Mouse (Mus musculus): ENCODE results near the gene Tex2.
"Not testable (repeated sequence)": the region's sequence is repeated elsewhere in the genome, so short reads cannot be mapped to it uniquely, and the experiment has no call there.

Gene Tex2

DNA sequence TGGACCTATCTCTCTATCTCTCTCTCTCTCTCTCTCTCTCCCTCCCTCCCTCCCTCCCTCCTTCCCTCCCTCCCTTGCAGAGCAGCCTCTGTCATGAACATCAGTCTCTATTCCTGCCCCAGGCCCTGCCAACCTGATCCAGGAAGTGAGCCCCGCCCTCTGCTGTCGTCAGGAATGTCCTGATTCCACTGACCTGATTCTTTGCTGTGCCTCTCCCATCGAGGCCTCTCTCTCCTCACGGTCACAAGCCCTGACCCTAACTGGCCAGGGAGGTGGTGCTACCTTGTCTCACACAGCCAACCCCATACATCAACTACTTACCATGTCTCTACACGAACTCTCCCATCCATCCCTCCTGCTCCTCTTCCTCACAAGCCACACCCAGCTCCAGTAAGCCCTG is 33.3 kb downstream of the Tex2 start:
- no peak for DNase-seq (ENCODE audit: low read depth, low spot score)

DNA sequence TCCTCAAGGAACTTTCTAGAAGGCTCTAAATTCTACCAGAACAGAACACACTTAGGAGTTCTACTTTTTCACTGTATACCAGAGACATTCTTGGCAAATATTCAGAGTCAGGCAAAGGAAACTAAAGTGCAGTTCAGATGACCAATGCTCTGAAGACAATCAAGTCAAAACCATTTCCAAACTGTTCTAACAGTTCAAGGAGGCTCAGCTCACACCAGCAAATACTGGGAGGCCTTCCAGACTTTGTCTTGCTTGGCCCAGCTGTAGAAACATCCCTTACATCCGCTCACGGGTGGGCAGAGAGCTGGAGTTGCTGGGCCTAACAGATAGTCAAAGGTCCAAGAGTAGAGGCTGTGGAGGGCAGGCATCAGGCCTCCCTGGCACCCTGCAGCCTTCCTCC is 34.1 kb downstream of the Tex2 start:
- no peak for DNase-seq (ENCODE audit: low read depth, low spot score)

DNA sequence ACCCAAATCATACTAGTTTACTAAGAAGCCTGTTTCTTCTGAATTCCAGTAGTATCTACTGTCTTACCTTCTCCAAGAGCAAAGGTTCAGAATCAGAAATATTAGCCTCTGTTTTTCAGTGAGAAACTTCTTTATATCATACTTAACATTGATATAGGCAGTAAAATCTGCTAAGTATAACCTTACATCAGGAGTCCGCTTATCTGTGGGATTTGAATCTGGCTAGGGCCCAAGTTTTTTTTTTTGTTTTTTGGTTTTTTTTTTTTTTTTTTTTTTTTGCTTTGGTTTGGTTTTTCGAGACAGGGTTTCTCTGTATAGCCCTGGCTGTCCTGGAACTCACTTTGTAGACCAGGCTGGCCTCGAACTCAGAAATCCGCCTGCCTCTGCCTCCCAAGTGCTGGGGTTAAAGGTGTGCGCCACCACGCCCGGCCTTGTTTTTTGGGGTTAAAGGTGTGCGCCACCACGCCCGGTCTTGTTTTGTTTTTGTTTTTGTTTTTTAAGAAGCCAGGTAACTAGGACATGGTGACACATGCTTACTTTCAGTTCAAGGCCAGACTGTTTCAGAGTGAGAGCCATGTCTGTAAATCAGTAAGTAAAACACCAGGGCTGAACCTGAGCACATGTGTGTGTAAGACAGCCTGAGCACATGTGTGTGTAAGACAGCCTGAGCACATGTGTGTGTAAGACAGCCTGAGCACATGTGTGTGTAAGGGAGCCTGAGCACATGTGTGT is 35.4 kb downstream of the Tex2 start:
- not testable (repeated sequence) for DNase-seq (ENCODE audit: low read depth, low spot score)

DNA sequence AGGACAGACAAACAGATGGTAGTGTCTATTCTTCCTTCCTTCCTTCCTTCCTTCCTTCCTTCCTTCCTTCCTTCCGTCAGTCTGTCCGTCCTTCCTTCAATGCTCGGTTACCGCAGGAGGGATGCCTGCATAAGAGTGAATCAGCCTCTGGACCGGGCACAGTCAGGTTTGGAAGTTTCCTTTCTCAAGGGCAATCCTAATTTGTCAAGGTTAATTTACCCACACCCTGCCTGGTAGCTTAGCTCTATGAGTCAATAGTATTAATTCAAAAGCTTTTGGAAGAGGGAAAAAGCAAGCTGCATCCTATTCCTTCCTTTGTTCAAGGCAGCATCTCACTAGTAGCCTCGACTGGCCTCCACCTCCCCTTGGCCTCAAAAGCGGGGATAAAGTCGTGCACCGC is 38.8 kb downstream of the Tex2 start:
- no peak for DNase-seq (ENCODE audit: low read depth, low spot score)

DNA sequence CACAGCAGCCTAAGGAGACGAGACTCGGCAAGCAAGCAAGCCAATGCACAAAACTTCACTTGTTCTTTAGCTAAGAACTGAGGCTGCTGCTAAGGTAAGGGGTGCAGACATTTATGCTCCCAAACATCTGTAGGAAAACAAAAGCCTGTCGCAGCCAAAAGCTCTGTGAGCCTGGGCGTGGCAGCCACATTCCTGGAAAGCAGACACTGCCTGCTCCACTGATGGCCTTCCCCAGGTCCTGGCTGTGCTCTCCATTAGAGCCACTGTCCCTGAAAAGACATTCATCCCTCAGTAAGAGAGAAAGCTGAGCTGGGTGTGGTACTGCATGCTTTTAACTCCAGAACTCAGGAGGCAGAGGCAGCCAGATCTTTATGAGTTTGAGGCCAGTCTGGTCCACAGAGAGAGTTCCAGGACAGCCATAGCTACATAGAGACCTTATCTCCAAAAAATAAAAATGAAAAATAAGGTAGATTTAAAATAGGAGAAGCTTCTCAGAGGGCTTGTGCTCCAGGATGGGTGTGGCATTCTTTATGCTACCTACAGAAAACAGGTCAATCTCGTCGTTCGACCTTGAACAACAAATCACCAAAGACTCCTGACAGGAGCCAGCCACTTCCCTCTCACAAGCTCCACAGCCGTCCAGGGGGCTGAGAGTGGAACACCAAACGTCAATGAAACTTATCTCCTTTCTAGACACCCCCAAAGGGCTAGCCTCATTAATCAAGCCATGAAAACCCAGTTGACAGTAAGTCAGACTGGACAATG is 39.6 kb downstream of the Tex2 start:
- no peak for DNase-seq (ENCODE audit: low read depth, low spot score)

DNA sequence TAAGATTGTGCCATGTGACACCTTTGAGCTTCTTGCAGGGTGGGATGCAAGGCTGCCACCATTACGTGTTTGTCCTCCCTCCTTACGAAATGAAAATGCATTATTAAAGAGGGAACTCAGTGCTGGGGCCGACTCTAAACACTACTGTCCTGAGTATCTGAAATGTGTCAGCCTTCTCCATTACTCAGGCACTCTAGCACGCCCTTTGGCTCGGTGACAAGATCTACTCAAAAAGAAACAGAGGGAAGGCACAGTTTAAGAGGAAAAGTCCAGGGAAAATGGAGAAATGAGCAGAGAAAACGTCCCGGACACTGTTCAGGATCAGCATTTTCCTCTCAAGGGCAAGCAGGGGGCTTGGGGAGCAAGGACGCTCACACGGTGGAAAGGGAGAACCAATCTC is 40.3 kb downstream of the Tex2 start:
- DNase-seq (ENCODE audit: low read depth, low spot score), result no peak

DNA sequence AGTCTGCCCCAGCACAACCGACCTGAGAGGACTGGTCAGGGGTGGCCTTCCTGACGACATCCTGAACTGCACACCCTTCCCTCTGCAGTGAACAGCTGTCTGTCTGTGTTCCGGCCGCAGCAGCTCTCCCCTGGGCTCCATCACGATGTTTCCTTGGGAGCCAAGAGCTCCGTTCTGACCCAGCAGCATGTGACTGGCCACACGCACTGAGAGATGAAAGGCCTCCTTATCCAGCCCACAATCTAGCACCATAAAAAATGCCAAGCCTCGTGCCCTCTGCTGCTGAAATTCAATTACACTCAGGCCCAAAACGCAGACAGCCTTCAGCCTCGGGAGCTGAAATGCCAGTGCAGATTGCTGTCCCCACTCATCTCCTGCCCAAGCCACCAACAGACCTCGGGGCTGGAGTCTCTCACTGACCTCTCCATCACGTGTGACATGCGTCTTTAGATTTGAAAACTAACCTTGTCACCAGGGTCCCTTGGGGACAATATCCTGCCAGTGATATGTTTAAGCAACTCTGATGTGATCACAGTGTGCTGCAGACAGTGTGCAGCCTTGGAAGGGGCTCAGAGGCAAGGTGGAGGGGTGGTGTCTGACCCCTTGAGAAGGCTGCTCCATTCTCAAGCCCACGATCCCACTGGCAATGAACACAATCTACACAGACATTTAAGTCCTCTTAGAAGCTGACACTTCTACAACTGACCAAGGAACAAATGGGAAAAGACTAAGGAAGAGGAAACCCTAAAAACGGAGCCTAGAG is 41.0 kb downstream of the Tex2 start:
- peak; percentile 70 for DNase-seq (ENCODE audit: low read depth, low spot score)

DNA sequence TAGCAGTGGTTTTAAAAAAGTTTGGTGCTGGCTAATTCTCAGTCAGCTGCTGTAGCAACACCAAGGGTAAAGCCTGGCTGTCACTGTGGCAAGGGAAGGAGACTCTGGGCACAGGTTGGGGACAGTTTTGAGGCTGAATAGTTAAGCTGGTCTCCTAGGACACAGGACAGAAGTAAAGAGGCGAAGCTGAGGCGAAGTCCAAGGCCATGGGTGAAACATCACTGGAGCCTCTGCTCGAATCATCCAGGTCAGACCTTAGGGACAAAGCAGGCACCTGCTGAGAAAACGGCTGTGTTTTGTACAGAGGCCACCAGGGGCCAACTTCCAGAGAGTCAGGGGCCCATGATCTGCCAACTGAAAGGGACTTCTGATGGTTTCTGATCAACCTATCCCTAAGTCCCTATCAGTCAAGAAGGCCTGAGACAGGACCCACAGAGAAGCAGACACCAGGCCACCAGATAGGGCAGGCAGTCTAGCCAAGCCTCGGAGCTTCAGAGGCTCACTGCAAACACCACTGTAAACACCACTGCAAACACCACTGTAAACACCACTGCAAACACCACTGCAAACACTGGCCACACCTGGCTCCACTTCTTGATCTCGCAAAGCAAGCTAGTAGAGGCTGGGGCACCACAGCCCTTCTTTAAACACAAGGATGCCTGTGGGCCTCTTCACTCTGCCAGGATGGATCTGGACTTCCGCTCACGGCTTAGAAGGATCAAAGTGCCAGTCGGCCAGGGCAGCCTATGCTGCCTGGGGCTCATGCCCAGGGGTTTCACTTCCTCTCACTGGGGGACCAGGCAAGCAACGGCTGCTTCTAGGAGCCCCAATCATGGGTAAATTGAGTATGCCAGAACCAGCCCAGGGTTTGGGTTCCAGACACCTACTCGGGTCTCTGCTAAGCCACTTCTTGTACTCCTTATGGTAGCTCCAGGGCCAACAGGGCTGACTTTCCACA is 41.9 kb downstream of the Tex2 start:
- DNase-seq (ENCODE audit: low read depth, low spot score), result no peak

DNA sequence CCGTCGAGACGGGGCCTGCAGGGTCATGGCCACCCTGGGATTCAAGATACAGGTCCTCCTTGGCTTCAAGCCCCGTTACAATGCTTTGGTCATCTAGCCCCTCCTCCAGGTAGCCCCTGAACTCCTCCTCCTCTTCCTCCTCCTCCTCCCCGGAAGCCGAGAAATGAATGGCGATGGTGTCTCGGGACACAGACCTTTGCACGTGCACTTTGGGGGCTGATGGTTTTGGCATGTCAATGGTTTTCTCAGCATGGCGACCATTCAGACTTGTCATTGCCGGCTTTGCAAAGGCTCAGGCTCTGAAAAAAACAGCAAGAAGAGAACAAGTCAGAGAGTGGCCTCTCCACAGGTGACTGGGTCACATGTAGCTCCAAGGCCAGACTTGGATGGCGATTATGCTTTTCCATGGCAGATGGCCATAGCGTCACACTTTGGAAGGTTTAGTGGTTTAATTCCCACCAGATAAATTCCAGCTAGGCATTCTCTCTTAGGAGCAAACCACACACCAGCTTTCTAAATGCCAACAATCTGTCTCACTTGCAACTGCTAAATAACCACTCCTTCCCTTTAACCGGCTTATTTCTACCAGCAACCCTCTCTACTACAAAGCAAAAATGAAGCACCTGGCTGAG is 44.8 kb downstream of the Tex2 start:
- no peak for DNase-seq (ENCODE audit: low read depth, low spot score)

DNA sequence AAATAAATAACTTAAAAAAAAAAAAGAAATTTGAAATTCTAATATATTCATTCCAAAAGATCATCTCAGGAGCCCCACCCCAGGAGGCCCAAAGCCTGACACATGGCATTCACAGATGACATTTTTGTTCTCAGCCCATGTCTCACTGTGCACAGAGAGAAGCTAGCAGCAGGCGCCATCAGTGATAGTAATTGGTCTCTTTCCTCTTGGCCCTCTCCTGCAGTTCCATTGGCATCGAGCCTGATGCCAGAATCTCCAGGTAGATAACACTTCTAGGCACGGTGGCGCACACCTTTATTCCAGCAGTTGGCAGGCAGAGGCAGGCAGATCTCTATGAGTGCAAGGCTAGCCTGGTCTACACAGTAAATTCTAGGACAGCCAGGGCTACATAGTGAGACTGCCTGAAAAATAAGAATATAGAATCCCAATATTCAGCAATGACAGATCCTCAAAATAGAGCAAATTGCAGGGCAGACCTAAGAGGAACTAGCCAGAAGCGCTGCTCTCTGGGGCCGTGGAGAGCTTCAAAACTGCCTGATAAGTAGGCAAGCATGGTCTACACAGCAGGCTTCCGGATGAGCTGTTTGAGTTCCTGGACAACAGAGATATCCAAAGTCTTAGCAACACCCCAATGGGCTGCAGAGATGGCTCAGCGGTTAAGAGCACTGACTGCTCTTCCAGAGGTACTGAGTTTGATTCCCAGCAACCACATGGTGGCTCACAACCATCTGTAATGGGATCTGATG is 47.0 kb downstream of the Tex2 start:
- no peak for DNase-seq (ENCODE audit: low read depth, low spot score)

DNA sequence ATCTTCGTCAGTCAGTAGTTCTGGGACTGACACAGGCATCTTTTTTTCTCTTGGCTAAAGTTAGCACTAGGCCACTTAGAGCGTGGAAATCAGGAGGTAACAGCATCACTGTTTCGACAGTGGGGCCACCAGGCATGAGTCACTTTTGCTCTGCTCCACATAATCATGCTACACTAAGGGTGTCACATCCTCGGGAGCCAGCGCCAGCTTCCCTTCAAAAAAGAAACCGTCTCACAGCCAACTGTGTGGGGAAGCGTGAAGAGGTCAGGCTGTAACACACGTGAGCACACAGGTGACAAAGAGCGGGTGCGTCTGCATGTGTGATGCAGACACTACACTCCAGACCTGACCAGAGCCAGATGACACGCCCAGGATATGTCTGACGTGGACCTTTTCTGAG is 49.0 kb downstream of the Tex2 start:
- peak; percentile 88 for DNase-seq (ENCODE audit: low read depth, low spot score)

DNA sequence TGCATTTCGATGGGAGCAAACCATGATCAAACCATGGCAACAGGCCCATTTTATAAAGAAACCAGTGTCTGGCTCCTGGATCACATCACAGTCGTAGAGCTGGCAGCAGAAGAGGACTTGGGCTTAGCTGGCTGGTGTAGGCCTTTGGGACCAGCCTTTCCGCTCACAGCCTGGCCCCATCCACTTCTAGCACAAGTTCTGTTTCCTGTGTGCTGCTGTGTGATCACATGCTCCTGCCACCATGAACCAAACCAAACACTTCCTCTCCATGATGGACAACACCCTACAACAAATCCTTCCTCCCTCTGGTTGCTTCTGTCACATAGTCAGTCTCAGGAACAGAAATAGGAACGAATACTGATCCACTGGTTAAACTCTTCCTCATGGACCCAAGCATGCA is 50.5 kb downstream of the Tex2 start:
- no peak for DNase-seq (ENCODE audit: low read depth, low spot score)

DNA sequence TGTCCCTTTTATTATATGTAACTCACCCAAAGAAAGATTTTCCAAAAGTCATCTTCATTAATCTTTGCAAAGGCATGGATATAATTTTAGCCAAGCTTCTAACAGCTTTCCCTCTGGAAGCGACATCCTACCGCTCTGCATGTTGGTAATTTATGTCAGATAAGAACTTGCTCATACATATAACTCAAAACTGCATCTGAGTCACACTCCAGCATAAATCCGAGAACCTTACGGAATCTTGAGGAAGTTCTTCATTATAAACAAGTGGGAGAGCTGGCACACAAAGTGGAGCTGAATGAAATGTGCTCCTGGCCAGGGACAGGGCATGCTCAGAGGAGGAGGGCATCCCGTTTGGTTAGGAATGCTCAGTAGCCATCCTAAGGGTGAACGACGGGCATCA is 53.5 kb downstream of the Tex2 start:
- peak; percentile 67 for DNase-seq (ENCODE audit: low read depth, low spot score)

DNA sequence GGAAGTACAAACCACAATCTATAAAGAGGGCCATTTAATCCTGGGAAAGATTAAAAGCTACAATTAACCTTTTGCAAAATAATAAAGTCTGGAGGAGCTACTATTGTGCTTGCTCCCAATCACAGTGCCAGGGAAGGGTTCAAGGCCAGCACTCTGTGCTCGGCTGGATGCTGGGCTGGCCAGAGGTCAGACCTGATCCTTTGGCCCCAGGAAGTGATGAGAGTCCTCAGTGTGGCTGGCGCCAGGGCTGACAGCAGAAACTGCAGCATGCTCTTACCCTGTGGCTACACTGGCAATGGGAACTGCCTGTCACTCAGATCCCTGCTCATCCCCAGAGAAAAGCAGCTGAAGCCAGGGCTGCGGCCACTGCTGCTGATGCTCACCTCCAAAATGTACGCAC is 55.2 kb downstream of the Tex2 start:
- no peak for DNase-seq (ENCODE audit: low read depth, low spot score)

DNA sequence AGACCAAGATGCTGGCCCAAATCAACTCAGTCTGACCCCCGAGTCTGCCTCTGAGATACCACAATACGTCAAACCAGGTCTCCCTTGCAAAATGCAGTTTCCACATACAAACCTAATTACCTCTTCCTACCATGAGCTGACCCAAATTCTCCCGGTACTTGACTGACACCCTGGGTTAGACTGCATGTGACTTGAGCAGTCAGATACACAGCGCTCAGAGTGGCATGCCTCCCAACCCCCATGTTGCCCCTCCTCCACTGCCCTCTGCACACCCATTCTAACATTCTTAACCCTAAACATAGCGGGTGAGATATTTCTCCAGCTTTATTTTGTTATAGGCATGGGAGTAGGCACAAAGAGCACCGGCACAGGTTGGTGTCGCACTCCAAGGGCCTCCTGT is 55.8 kb downstream of the Tex2 start:
- no peak for DNase-seq (ENCODE audit: low read depth, low spot score)

DNA sequence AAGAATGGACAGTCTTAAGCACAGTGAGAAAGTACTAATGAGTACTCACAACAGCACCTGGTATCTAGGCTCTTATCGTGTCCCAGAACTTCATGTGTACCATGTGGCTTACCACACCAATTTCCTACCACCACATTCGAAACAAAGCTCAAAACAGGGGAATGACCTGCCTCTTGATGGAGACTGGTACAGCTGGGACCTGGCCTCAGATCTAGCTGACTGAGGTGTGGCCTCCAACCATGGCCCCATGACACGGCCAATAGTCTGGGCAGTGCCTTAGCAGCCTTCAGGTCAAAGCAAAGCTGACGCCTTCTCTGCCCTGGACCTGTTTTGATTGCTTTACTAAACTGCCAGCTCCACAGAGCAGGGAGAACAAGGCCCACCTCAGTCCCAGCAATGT is 56.5 kb downstream of the Tex2 start:
- no peak for DNase-seq (ENCODE audit: low read depth, low spot score)

DNA sequence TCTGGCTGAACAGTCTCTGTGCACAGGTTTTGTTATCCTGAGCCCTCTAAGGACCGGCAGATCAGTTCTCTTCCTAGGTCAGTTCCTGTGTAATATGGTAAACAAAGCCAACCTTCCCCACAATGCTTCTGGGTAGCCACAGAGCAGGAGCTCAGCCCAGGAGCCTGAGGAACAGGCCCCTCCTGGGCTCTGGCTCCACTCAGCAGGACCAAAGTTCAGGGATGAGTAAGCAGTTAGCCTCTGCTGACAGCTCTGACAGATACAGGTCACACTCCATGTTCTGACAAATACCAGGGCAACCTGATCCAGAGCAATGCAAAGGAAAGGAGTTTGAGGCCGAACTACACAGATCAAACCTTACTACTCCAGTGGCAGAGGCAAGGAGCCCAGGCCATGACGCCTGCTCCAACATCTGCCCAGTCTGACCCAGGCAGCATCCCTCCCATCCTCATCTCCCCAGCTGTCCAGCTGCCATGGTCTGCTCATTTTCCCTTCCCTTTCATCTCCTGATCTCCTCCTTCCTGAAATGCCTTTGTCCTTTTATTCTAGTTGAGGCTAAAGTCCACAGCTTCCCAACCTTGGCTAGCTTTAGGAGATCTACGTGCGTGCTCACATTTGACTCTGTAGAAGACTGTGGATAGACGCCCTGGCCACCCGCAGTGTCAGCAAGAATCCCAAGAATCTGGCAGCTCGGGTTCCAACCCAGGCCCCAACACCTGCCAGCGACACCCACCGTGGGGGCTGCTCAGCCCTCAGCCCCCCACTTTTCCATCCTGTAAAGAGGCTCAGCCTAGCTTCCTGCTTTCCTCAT is 57.2 kb downstream of the Tex2 start:
- no peak for DNase-seq (ENCODE audit: low read depth, low spot score)

DNA sequence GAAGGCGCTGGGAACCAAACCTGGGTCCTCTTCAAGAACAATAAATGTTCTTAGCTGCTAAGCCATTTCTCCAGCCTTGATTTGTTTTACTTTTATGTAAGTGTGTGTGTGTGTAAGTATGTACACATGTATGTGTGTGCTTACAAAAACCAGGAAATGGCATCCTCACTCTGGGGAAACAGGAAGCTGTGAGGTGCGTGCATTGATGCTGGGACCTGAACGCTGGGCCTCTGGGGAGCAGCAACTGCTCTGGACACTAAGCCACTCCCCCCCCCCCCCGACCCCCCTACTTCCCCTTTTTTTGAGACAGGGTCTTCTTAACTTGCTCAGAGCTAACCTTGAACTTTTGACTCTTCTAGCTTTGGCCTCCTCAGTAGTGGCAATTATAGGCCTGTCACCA is 62.8 kb downstream of the Tex2 start:
- no peak for DNase-seq (ENCODE audit: low read depth, low spot score)

DNA sequence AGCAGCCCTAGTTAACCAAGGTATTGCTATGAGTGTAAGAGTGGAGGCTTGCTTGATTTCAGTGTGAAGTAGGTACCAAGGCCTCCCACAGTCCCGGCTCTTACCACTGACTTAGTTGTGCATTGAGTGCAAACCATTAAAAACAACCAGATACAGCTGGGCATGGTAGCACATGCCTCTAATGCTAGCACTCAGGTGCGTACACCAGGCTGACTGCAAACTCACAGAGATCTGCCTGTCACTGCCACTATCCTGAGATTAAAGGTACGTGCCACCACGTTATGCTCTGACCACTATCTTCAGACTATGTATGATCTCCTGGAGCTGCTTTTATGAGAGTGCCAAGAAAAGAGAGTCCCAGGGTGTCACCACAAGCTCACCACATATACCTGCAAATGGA is 67.1 kb downstream of the Tex2 start:
- DNase-seq (ENCODE audit: low read depth, low spot score), result no peak
